Mouse (Mus musculus): ENCODE measurements at regions not wholly inside any gene's neighbourhood (a gene's known extent, or its start where the extent isn't known, plus 50 kb on each side); places are given as distances from the start of the nearest gene placed in this dataset.

- WGBS, result 78% methylated on average over 2 of the region's 2 CpGs
- H3K4me1 ChIP-seq (ENCODE audit: control insufficient read depth, insufficient read depth, low read length), result no peaks in the 10 kb centered on the region
Observed at GRCm38 (mm10) chr12:46138646-46139045, 680.1 kb downstream of the Nova1 start.

GRCm38 (mm10) chr12:46125867-46126266, 692.9 kb downstream of the Nova1 start:
- TF ChIP-seq CTCF (IDR thresholded peaks at IDR 0.05; ENCODE audit: low read depth, low read length), result no peak
- no peak for TF ChIP-seq POLR2A (IDR thresholded peaks at IDR 0.05; ENCODE audit: extremely low read depth, insufficient read depth, low read length)
- Histone ChIP-seq H3K4me1 (ENCODE audit: control insufficient read depth, insufficient read depth, low read length) (no peaks in the 10 kb centered on the region), H3K27me3 (ENCODE audit: control insufficient read depth, insufficient read depth, low read length) (no peaks in the 10 kb centered on the region), H3K9ac (ENCODE audit: low read depth, low read length) (no peak overlapping the region), H3K79me2 (ENCODE audit: control insufficient read depth, insufficient read depth, low read length) (no peaks in the 10 kb centered on the region), H3K4me3 (ENCODE audit: insufficient read depth, low read depth, low read length) (no peak overlapping the region), H3K27ac (replicated peaks; ENCODE audit: insufficient read depth, low read depth, low read length) (no peak overlapping the region), H3K36me3 (ENCODE audit: control insufficient read depth, insufficient read depth, low read length) (no peaks in the 10 kb centered on the region)
- no peak for DNase-seq (ENCODE audit: extremely low read depth, low read depth, low spot score)
- 10% methylated on average over 1 of the region's 1 CpGs for WGBS

More at GRCm38 (mm10) chr12:46138646-46139045, 680.1 kb downstream of the Nova1 start:
- Histone ChIP-seq H3K27me3 (ENCODE audit: control insufficient read depth, insufficient read depth, low read length) (no peaks in the 10 kb centered on the region), H3K36me3 (ENCODE audit: control insufficient read depth, insufficient read depth, low read length) (no peaks in the 10 kb centered on the region), H3K4me3 (ENCODE audit: insufficient read depth, low read depth, low read length) (no peak overlapping the region), H3K27ac (replicated peaks; ENCODE audit: insufficient read depth, low read depth, low read length) (no peak overlapping the region), H3K79me2 (ENCODE audit: control insufficient read depth, insufficient read depth, low read length) (no peaks in the 10 kb centered on the region), H3K9ac (ENCODE audit: low read depth, low read length) (no peak overlapping the region)
- peak; percentile 6 for DNase-seq (ENCODE audit: extremely low read depth, low read depth, low spot score)
- TF ChIP-seq CTCF (IDR thresholded peaks at IDR 0.05; ENCODE audit: low read depth, low read length) (no peak), POLR2A (IDR thresholded peaks at IDR 0.05; ENCODE audit: extremely low read depth, insufficient read depth, low read length) (no peak)

- Histone ChIP-seq H3K27ac (replicated peaks; ENCODE audit: insufficient read depth, low read depth, low read length) (no peak overlapping the region), H3K79me2 (ENCODE audit: control insufficient read depth, insufficient read depth, low read length) (no peaks in the 10 kb centered on the region), H3K36me3 (ENCODE audit: control insufficient read depth, insufficient read depth, low read length) (no peaks in the 10 kb centered on the region), H3K27me3 (ENCODE audit: control insufficient read depth, insufficient read depth, low read length) (no peaks in the 10 kb centered on the region), H3K4me3 (ENCODE audit: insufficient read depth, low read depth, low read length) (no peak overlapping the region), H3K9ac (ENCODE audit: low read depth, low read length) (no peak overlapping the region), H3K4me1 (ENCODE audit: control insufficient read depth, insufficient read depth, low read length) (no peaks in the 10 kb centered on the region)
- no peak for DNase-seq (ENCODE audit: extremely low read depth, low read depth, low spot score)
- WGBS, result 75% methylated on average over 4 of the region's 4 CpGs
- no peak for TF ChIP-seq POLR2A (IDR thresholded peaks at IDR 0.05; ENCODE audit: extremely low read depth, insufficient read depth, low read length)
- TF ChIP-seq CTCF (IDR thresholded peaks at IDR 0.05; ENCODE audit: low read depth, low read length), result no peak
Observed at GRCm38 (mm10) chr12:46111352-46111751, 707.4 kb downstream of the Nova1 start.

- no peaks in the 10 kb centered on the region for H3K27me3 ChIP-seq (ENCODE audit: control insufficient read depth, insufficient read depth, low read length)
- no peak overlapping the region for H3K4me3 ChIP-seq (ENCODE audit: insufficient read depth, low read depth, low read length)
- 86% methylated on average over 2 of the region's 2 CpGs for WGBS
- H3K4me1 ChIP-seq (ENCODE audit: control insufficient read depth, insufficient read depth, low read length), result no peaks in the 10 kb centered on the region
- H3K9ac ChIP-seq (ENCODE audit: low read depth, low read length), result no peak overlapping the region
- TF ChIP-seq CTCF (IDR thresholded peaks at IDR 0.05; ENCODE audit: low read depth, low read length) (no peak), POLR2A (IDR thresholded peaks at IDR 0.05; ENCODE audit: extremely low read depth, insufficient read depth, low read length) (no peak)
- DNase-seq (ENCODE audit: extremely low read depth, low read depth, low spot score), result no peak
- H3K79me2 ChIP-seq (ENCODE audit: control insufficient read depth, insufficient read depth, low read length), result no peaks in the 10 kb centered on the region
- H3K27ac ChIP-seq (replicated peaks; ENCODE audit: insufficient read depth, low read depth, low read length), result no peak overlapping the region
- H3K36me3 ChIP-seq (ENCODE audit: control insufficient read depth, insufficient read depth, low read length), result no peaks in the 10 kb centered on the region
Observed at GRCm38 (mm10) chr12:46083356-46083755, 735.4 kb downstream of the Nova1 start.

GRCm38 (mm10) chr12:46075789-46076217, 742.9 kb downstream of the Nova1 start:
- Histone ChIP-seq H3K27me3 (ENCODE audit: control insufficient read depth, insufficient read depth, low read length) (no peaks in the 10 kb centered on the region), H3K79me2 (ENCODE audit: control insufficient read depth, insufficient read depth, low read length) (no peaks in the 10 kb centered on the region), H3K36me3 (ENCODE audit: control insufficient read depth, insufficient read depth, low read length) (no peaks in the 10 kb centered on the region), H3K4me1 (ENCODE audit: control insufficient read depth, insufficient read depth, low read length) (no peaks in the 10 kb centered on the region), H3K9ac (ENCODE audit: low read depth, low read length) (no peak overlapping the region), H3K4me3 (ENCODE audit: insufficient read depth, low read depth, low read length) (no peak overlapping the region), H3K27ac (replicated peaks; ENCODE audit: insufficient read depth, low read depth, low read length) (no peak overlapping the region)
- TF ChIP-seq POLR2A (IDR thresholded peaks at IDR 0.05; ENCODE audit: extremely low read depth, insufficient read depth, low read length) (no peak), CTCF (IDR thresholded peaks at IDR 0.05; ENCODE audit: low read depth, low read length) (no peak)
- 86% methylated on average over 11 of the region's 11 CpGs for whole genome bisulfite sequencing
- DNase-seq (ENCODE audit: extremely low read depth, low read depth, low spot score), result no peak

GRCm38 (mm10) chr12:46075355-46075754, 743.4 kb downstream of the Nova1 start:
- no peak overlapping the region for H3K9ac ChIP-seq (ENCODE audit: low read depth, low read length)
- WGBS, result 75% methylated on average over 5 of the region's 5 CpGs
- no peaks in the 10 kb centered on the region for H3K79me2 ChIP-seq (ENCODE audit: control insufficient read depth, insufficient read depth, low read length)
- DNase-seq (ENCODE audit: extremely low read depth, low read depth, low spot score), result no peak
- no peak overlapping the region for H3K27ac ChIP-seq (replicated peaks; ENCODE audit: insufficient read depth, low read depth, low read length)
- no peaks in the 10 kb centered on the region for H3K27me3 ChIP-seq (ENCODE audit: control insufficient read depth, insufficient read depth, low read length)
- TF ChIP-seq POLR2A (IDR thresholded peaks at IDR 0.05; ENCODE audit: extremely low read depth, insufficient read depth, low read length), result no peak
- no peak for TF ChIP-seq CTCF (IDR thresholded peaks at IDR 0.05; ENCODE audit: low read depth, low read length)
- H3K4me3 ChIP-seq (ENCODE audit: insufficient read depth, low read depth, low read length), result no peak overlapping the region
- no peaks in the 10 kb centered on the region for H3K36me3 ChIP-seq (ENCODE audit: control insufficient read depth, insufficient read depth, low read length)
- H3K4me1 ChIP-seq (ENCODE audit: control insufficient read depth, insufficient read depth, low read length), result no peaks in the 10 kb centered on the region
